In genomic region chr17:86371101-86371561, GRCm38 (mm10) we compare ENCODE assay signal across 9 mouse cellular contexts.
DNase-seq lines count a peak whose midpoint lies in the region; ATAC-seq and TF ChIP-seq lines count a peak whose summit lies in the region.
"Had no signal": no experiment of that assay in that cellular context is flagged by ENCODE, and none has a peak within 500 bp of the region (broad histone marks: within the 10 kb centered on the region; RNA-seq: fewer than 3 reads in every experiment).

No protein-coding gene starts in this region.

- DNase-seq in NIH3T3 (ENCODE audit: low read depth): peak; percentile 37
- peak; percentile 57 for DNase-seq in gastrocnemius, postnatal 10 days
- no peak for DNase-seq in limb, embryonic 10.5 days (ENCODE audit: low spot score)
- DNase-seq in cerebellum, adult 8-10 months: no peak
- DNase-seq in liver, postnatal 0 days: no peak
- no peak for DNase-seq in cerebellum, postnatal 10 days

- WGBS in intestine, embryonic 15.5 days: 33% methylated on average over 4 of the region's 4 CpGs
- WGBS in intestine, embryonic 16.5 days: 45% methylated on average over 4 of the region's 4 CpGs
- 75% methylated on average over 4 of the region's 4 CpGs for whole genome bisulfite sequencing in limb, embryonic 10.5 days
- 64% methylated on average over 4 of the region's 4 CpGs for WGBS in liver, postnatal 0 days (ENCODE audit: insufficient replicate concordance)

- no peak for TF ChIP-seq EP300 in liver, postnatal 0 days (IDR thresholded peaks at IDR 0.05; ENCODE audit: low read depth)

- no peaks in the 10 kb centered on the region for H3K36me3 ChIP-seq in intestine, embryonic 15.5 days
- no peaks in the 10 kb centered on the region for H3K36me3 ChIP-seq in intestine, embryonic 16.5 days (ENCODE audit: control insufficient read depth, insufficient read depth, low read length)
- no peaks in the 10 kb centered on the region for H3K36me3 ChIP-seq in limb, embryonic 10.5 days
- no peaks in the 10 kb centered on the region for H3K36me3 ChIP-seq in liver, postnatal 0 days (replicated peaks; ENCODE audit: insufficient read depth, low read length)
- H3K36me3 ChIP-seq: embryonic facial prominence, embryonic 12.5 days had no signal

- no peak overlapping the region for H3K4me3 ChIP-seq in intestine, embryonic 15.5 days (replicated peaks)
- no peak overlapping the region for H3K4me3 ChIP-seq in intestine, embryonic 16.5 days (ENCODE audit: low read length)
- no peak overlapping the region for H3K4me3 ChIP-seq in limb, embryonic 10.5 days
- no peak overlapping the region for H3K4me3 ChIP-seq in liver, postnatal 0 days (ENCODE audit: low read depth, low read length)
- H3K4me3 ChIP-seq: embryonic facial prominence, embryonic 12.5 days had no signal

- H3K4me1 ChIP-seq in intestine, embryonic 15.5 days (replicated peaks): peaks cover 22% of the 10 kb centered on the region
- peaks cover 9% of the 10 kb centered on the region; the same call in 1 of the 2 replicates for H3K4me1 ChIP-seq in intestine, embryonic 16.5 days (ENCODE audit: control insufficient read depth, insufficient read depth, low read length)
- H3K4me1 ChIP-seq in limb, embryonic 10.5 days: peaks cover 70% of the 10 kb centered on the region
- H3K4me1 ChIP-seq in liver, postnatal 0 days (ENCODE audit: insufficient read depth): peaks cover 6% of the 10 kb centered on the region

- no peak overlapping the region for H3K9ac ChIP-seq in intestine, embryonic 15.5 days
- no peak overlapping the region for H3K9ac ChIP-seq in intestine, embryonic 16.5 days (ENCODE audit: low read depth, low read length)
- no peak overlapping the region for H3K9ac ChIP-seq in liver, postnatal 0 days (replicated peaks)
- H3K9ac ChIP-seq: embryonic facial prominence, embryonic 12.5 days had no signal

- H3K27me3 ChIP-seq in intestine, embryonic 15.5 days (replicated peaks): no peaks in the 10 kb centered on the region
- no peaks in the 10 kb centered on the region for H3K27me3 ChIP-seq in intestine, embryonic 16.5 days (replicated peaks; ENCODE audit: control insufficient read depth, insufficient read depth, low read length)
- H3K27me3 ChIP-seq in limb, embryonic 10.5 days (ENCODE audit: low read depth, poor library complexity, severe bottlenecking): no peaks in the 10 kb centered on the region
- H3K27me3 ChIP-seq in liver, postnatal 0 days (ENCODE audit: insufficient read depth, low read length): no peaks in the 10 kb centered on the region
- H3K27me3 ChIP-seq: embryonic facial prominence, embryonic 12.5 days had no signal

- H3K27ac ChIP-seq in intestine, embryonic 15.5 days: peak overlapping the region; percentile 22; the same call in 1 of the 2 replicates
- H3K27ac ChIP-seq in intestine, embryonic 16.5 days (ENCODE audit: low read length): no peak overlapping the region
- H3K27ac ChIP-seq in limb, embryonic 10.5 days: peak overlapping the region; percentile 39
- no peak overlapping the region for H3K27ac ChIP-seq in liver, postnatal 0 days (ENCODE audit: low read depth)
- H3K27ac ChIP-seq: embryonic facial prominence, embryonic 12.5 days had no signal

- no peak for ATAC-seq in intestine, embryonic 15.5 days
- ATAC-seq in intestine, embryonic 16.5 days: no peak
- no peak for ATAC-seq in liver, postnatal 0 days

- H3K9me3 ChIP-seq in intestine, embryonic 15.5 days: no peaks in the 10 kb centered on the region
- H3K9me3 ChIP-seq in intestine, embryonic 16.5 days (ENCODE audit: control insufficient read depth, low read length): no peaks in the 10 kb centered on the region
- no peaks in the 10 kb centered on the region for H3K9me3 ChIP-seq in limb, embryonic 10.5 days (replicated peaks)
- H3K9me3 ChIP-seq in liver, postnatal 0 days (ENCODE audit: low read length): no peaks in the 10 kb centered on the region
- H3K9me3 ChIP-seq: embryonic facial prominence, embryonic 12.5 days had no signal

- no peak overlapping the region for H3K4me2 ChIP-seq in intestine, embryonic 15.5 days (replicated peaks)
- no peak overlapping the region for H3K4me2 ChIP-seq in intestine, embryonic 16.5 days (ENCODE audit: low read depth, low read length)
- no peak overlapping the region for H3K4me2 ChIP-seq in liver, postnatal 0 days (ENCODE audit: low read depth, low read length)
- H3K4me2 ChIP-seq: embryonic facial prominence, embryonic 12.5 days had no signal

- TF ChIP-seq CTCF in liver, postnatal 0 days (IDR thresholded peaks at IDR 0.05; ENCODE audit: low read depth): no peak

Comparison
In these comparisons a context has a peak if more than half of its experiments do, and no peak if none do; other contexts are left out.
1. H3K27ac ChIP-seq: peak in intestine, embryonic 15.5 days (single experiment) and limb, embryonic 10.5 days (single experiment); none in intestine, embryonic 16.5 days (single experiment) and liver, postnatal 0 days (single experiment).
2. DNase-seq: peak in NIH3T3 (single experiment) and gastrocnemius, postnatal 10 days (single experiment); none in limb, embryonic 10.5 days (single experiment), cerebellum, adult 8-10 months (single experiment), liver, postnatal 0 days (single experiment) and cerebellum, postnatal 10 days (0 of 2).